Mouse (Mus musculus) brain, embryonic 14.5 days (tissue): ENCODE results near the gene Exoc1.

Source experiments
- CTCF ChIP-seq: fragments of 200-500 bp; IDR thresholded peaks from 2 replicates; pipeline ENCODE4 v1.5.1; 2012; ENCODE audit warnings: inconsistent platforms, mild to moderate bottlenecking, moderate library complexity, borderline replicate concordance; ENCODE audit not compliant: insufficient read depth, insufficient read length; ENCODE audit errors: extremely low read depth
- POLR2A ChIP-seq: fragments of 200-500 bp; IDR thresholded peaks from 2 replicates; pipeline ENCODE4 v1.6.1; 2012; ENCODE audit warnings: mild to moderate bottlenecking, inconsistent platforms, borderline replicate concordance; ENCODE audit not compliant: poor library complexity, insufficient read depth, insufficient read length, severe bottlenecking; ENCODE audit errors: extremely low read depth

DNA sequence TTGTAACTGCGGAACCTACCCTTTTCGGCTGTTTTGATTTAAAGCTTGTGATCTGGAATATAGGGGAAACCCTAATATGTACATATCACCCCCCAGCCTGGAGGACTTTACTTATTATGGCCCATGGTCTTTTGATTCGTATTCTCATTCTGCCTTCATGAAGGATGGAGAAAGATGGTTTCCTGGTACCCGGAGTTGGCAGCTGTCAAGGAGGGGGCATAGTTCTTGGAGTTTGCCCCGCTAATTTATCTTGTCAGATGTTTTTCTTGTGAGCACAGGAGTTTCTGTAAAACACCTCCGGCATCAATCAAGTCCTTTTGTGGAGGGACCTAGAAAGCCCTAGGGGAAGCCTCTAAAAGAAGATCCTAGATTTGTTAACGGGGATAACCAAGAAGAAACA is 60.2 kb downstream of the Exoc1 start:
- TF ChIP-seq CTCF (no peak), POLR2A (no peak)
